Mouse (Mus musculus) cerebellum, adult 18-20 months (tissue): ENCODE measurements at regions not wholly inside any gene's neighbourhood (a gene's known extent, or its start where the extent isn't known, plus 50 kb on each side); places are given as distances from the start of the nearest gene placed in this dataset.
A peak's percentile ranks its signal among the peaks of the same experiment; 100 is the strongest.

Experiments used
- DNase-seq, 2 experiments: peaks; one replicate each; pipeline ENCODE4 v3.0.0; 2021

DNA sequence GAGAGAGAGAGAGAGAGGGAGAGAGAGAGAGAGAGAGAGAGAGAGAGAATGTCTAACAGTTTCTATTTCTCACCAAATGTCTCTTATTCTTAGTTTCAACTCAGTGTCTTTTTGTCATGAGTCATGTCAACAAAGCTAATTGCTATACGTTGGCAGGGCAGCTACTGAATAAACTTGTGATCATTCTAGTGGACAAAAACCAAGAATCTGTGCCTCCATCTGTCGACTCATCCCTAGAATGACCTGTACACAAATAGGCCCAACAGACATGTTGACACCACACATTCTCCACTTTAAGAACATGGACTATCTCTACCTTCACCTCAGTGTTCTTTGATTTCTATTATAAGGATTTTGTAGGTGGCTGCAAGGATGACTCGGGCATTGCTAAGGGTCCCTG, 556.5 kb downstream of the Pcdh18 start:
- DNase-seq = peak in 1 of 2 experiments; percentile 3

DNA sequence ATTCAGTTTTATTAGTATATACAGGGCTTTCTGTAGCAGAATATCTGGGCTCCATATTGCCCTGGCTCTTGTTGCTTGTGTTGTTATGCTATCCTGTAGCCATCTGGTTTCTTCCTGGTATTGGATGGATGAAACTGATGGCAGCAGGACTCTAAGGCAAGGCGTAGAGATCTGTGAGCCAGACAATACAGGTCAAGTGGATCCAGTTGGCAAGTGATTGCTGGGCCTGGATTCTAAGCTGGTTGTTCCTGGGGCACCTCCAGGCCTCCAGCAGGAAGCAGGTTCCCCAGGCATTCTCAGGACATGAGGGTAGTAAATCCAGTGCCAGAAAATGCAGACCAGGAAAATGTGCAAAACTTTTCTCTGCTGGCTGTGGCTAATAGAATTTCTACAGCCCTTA, 571.6 kb downstream of the Pcdh18 start:
- DNase-seq = peak; percentile 44 to 55
